Mouse (Mus musculus): Measurements from ENCODE around the gene Slc25a10.

- TF ChIP-seq CHD2 (IDR thresholded peaks at IDR 0.05; ENCODE audit: low read depth, low read length), result no peak
- TF ChIP-seq MAFK (IDR thresholded peaks at IDR 0.05; ENCODE audit: insufficient read depth, low read depth, low read length), result no peak
- no peak for TF ChIP-seq ZC3H11A (IDR thresholded peaks at IDR 0.05; ENCODE audit: borderline replicate concordance, low read depth, low read length)
Measured at GRCm38 (mm10) chr11:120528903-120529302, 37.3 kb downstream of the Slc25a10 start.

Measured in ES-E14 (cell line).